ENCODE assay signal across 7 mouse cellular contexts in genomic region chr6:50526597-50527024, GRCm38 (mm10). TPM values are rescaled to one million over a fixed set of nuclear protein-coding genes. Genes with fewer than 3 reads are reported as not detected.
DNase-seq lines count a peak whose midpoint lies in the region; ATAC-seq and TF ChIP-seq lines count a peak whose summit lies in the region.

No protein-coding gene starts in this region.

- no peak overlapping the region for H3K4me3 ChIP-seq in cerebellum, adult 2 months (replicated peaks; ENCODE audit: insufficient read depth, low read depth, low read length)
- H3K4me3 ChIP-seq in kidney, postnatal 0 days (replicated peaks; ENCODE audit: low read depth, low read length): no peak overlapping the region

- H3K9me3 ChIP-seq in kidney, postnatal 0 days (replicated peaks; ENCODE audit: low read length): no peaks in the 10 kb centered on the region; the same call in 1 of the 2 replicates

- H3K9ac ChIP-seq in kidney, postnatal 0 days (ENCODE audit: low read depth, low read length): no peak overlapping the region

- peak; percentile 82 for DNase-seq in CD4-positive, CD25-positive, alpha-beta regulatory T cell, adult 2 months (ENCODE audit: low read depth, low spot score)
- DNase-seq in MN1 (ENCODE audit: low spot score): peak; percentile 63
- DNase-seq in cerebellum, adult 2 months: peak; percentile 60 to 63
- peak; percentile 89 for DNase-seq in kidney, postnatal 0 days (ENCODE audit: low spot score)
- peak; percentile 33 to 62 for DNase-seq in lung, adult 18-20 months
- peak; percentile 78 for DNase-seq in retina, postnatal 1 day

- H3K4me1 ChIP-seq in cerebellum, adult 2 months (ENCODE audit: control insufficient read depth, insufficient read depth, low read length): peaks cover 3% of the 10 kb centered on the region; the same call in 1 of the 2 replicates
- 0 out of 2 replicates have a peak, but pooled peaks cover 5% of the 10 kb centered on the region for H3K4me1 ChIP-seq in kidney, postnatal 0 days (replicated peaks; ENCODE audit: insufficient read depth, low read length)

- ATAC-seq in frontal cortex, adult (ENCODE audit: low TSS enrichment): peak; percentile 56
- ATAC-seq in kidney, postnatal 0 days (replicated peaks; ENCODE audit: low FRiP score, low read depth): no peak

- no peaks in the 10 kb centered on the region for H3K27me3 ChIP-seq in cerebellum, adult 2 months (ENCODE audit: control insufficient read depth, insufficient read depth, low read length)
- no peaks in the 10 kb centered on the region for H3K27me3 ChIP-seq in kidney, postnatal 0 days (ENCODE audit: insufficient read depth, low read length)

- no peak for TF ChIP-seq POLR2A in cerebellum, adult 2 months (IDR thresholded peaks at IDR 0.05; ENCODE audit: borderline replicate concordance, insufficient read depth, low read length)

- no peak overlapping the region for H3K4me2 ChIP-seq in kidney, postnatal 0 days (ENCODE audit: low read length)

- no peak overlapping the region for H3K27ac ChIP-seq in cerebellum, adult 2 months (ENCODE audit: insufficient read depth, low read length)
- H3K27ac ChIP-seq in kidney, postnatal 0 days: no peak overlapping the region

- no peaks in the 10 kb centered on the region for H3K36me3 ChIP-seq in kidney, postnatal 0 days (ENCODE audit: insufficient read depth, low read length)

- peak; percentile 74 for TF ChIP-seq CTCF in cerebellum, adult 2 months (IDR thresholded peaks at IDR 0.05; ENCODE audit: borderline replicate concordance, insufficient read depth, low read depth, low read length)
- TF ChIP-seq CTCF in kidney, postnatal 0 days (IDR thresholded peaks at IDR 0.05; ENCODE audit: low read depth): peak; percentile 97

- WGBS in cerebellum, adult 2 months: 6% methylated on average over 7 of the region's 7 CpGs
- 27% methylated on average over 7 of the region's 7 CpGs for WGBS in kidney, postnatal 0 days

RNA-seq across cellular contexts. Expression of gene Cycs, which starts 39.7 kb away (rescaled TPM):
- polyA plus RNA-seq in cerebellum, adult 2 months (2012; rRNA removed): 67.3 and 71.2 TPM in 2 replicates
- polyA plus RNA-seq in kidney, postnatal 0 days (2015; fragmentation: Nextera tagmentation; extraction: Ambion mirVana): 122 and 134 TPM in 2 replicates
